Mouse (Mus musculus) testis, adult 2 months (tissue): Measurements from ENCODE around the gene Tas1r2. TPM values are rescaled to one million over a fixed set of nuclear protein-coding genes. Genes with fewer than 3 reads are reported as not detected.

Experiments used
- H3K27ac ChIP-seq: fragments of 200-500 bp; 2 replicates; pipeline ENCODE4 v1.5.1; 2012; ENCODE audit warnings: low read depth, low read length; ENCODE audit not compliant: control insufficient read depth, insufficient read depth
- H3K27me3 ChIP-seq: fragments of 200-500 bp; 2 replicates; pipeline ENCODE4 v1.6.1; 2012; ENCODE audit warnings: mild to moderate bottlenecking, low read length, moderate library complexity; ENCODE audit not compliant: control insufficient read depth, insufficient read depth
- H3K36me3 ChIP-seq: fragments of 200-500 bp; 2 replicates; pipeline ENCODE4 v1.6.1; 2012; ENCODE audit warnings: mild to moderate bottlenecking, low read length; ENCODE audit not compliant: control insufficient read depth, insufficient read depth
- H3K4me1 ChIP-seq: fragments of 200-500 bp; 2 replicates; pipeline ENCODE4 v1.6.1; 2012; ENCODE audit warnings: low read length; ENCODE audit not compliant: control insufficient read depth, insufficient read depth
- H3K4me3 ChIP-seq: fragments of 200-500 bp; 2 replicates; pipeline ENCODE4 v1.5.1; 2012; ENCODE audit warnings: low read depth, mild to moderate bottlenecking, low read length, moderate library complexity, mixed read lengths; ENCODE audit not compliant: control insufficient read depth
- CTCF ChIP-seq: fragments of 200-500 bp; IDR thresholded peaks from 2 replicates; pipeline ENCODE4 v1.5.1; 2012; ENCODE audit warnings: low read depth, mild to moderate bottlenecking, inconsistent platforms, low read length, moderate library complexity; ENCODE audit not compliant: control insufficient read depth, insufficient read depth, insufficient replicate concordance
- POLR2A ChIP-seq: fragments of 200-500 bp; IDR thresholded peaks from 2 replicates; pipeline ENCODE4 v1.6.1; 2012; ENCODE audit warnings: low read depth, mild to moderate bottlenecking, inconsistent platforms, low read length, moderate library complexity; ENCODE audit not compliant: control insufficient read depth
- polyA plus RNA-seq: library from polyadenylated mRNA; depleted of rRNA; stranded (reverse); fragments of >200 nt; gene quantifications from 2 replicates; pipeline ENCODE4 v1.2.3, GENCODE M21; 2012; rRNA removed

Tas1r2 gene
- polyA plus RNA-seq, 1 experiment, result not detected

GRCm38 (mm10) chr4:139705986-139706385 is 52.6 kb downstream of the Tas1r2 start:
- Histone ChIP-seq H3K4me1 (no peaks in the 10 kb centered on the region), H3K4me3 (no peak overlapping the region), H3K27me3 (no peaks in the 10 kb centered on the region), H3K27ac (no peak overlapping the region), H3K36me3 (no peaks in the 10 kb centered on the region)
- no peak for TF ChIP-seq POLR2A
- no peak for TF ChIP-seq CTCF

- no peaks in the 10 kb centered on the region for H3K4me1 ChIP-seq
- TF ChIP-seq CTCF, result no peak
- no peak for TF ChIP-seq POLR2A
- H3K27ac ChIP-seq, result no peak overlapping the region
- H3K27me3 ChIP-seq, result no peaks in the 10 kb centered on the region
- no peaks in the 10 kb centered on the region for H3K36me3 ChIP-seq
- H3K4me3 ChIP-seq, result no peak overlapping the region
These were observed 57.4 kb downstream of the Tas1r2 start for GRCm38 (mm10) chr4:139710467-139711334.

DNA sequence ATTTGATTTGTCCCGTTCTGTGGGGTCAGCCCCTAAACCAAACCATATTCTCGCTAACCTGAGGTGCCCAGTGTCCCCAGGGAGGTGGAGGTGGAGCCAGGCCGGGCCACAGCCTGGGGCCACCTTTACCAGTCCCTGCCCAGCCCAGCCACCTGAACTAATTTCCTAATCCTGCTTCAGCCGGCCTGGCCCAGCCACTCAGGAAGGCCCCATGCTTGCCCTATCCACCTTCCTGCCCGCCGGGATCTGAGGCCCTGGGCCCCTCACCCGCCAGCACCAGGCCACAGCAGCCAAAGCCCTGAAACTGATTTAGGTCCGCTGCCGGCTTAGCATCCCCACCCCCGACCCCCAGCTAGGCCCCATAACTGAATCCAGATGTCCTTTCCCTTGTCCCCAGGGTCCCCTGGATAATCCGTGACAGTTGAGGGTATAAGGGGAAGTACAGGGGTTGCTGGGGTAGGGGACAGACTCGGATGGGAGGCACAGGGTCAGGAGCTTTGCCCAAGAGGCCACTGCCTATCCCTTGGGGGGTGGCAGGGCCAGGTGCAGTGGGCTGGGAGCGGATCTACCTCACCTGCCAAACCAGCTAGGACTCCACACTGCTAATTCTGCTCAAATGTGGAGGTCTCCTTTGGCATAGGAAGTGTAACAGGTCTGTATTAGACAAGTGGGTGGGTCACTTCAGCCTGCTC is 62.0 kb downstream of the Tas1r2 start:
- no peak overlapping the region for H3K27ac ChIP-seq

GRCm38 (mm10) chr4:139716477-139717169 is 63.3 kb downstream of the Tas1r2 start:
- H3K27me3 ChIP-seq, result no peaks in the 10 kb centered on the region
- H3K27ac ChIP-seq, result no peak overlapping the region
- no peaks in the 10 kb centered on the region for H3K36me3 ChIP-seq
- TF ChIP-seq CTCF, result no peak
- TF ChIP-seq POLR2A, result no peak
- H3K4me3 ChIP-seq, result no peak overlapping the region
- no peaks in the 10 kb centered on the region for H3K4me1 ChIP-seq

More for the DNA sequence above, 62.0 kb downstream of the Tas1r2 start:
- Histone ChIP-seq H3K4me3 (no peak overlapping the region), H3K27me3 (no peaks in the 10 kb centered on the region), H3K4me1 (no peaks in the 10 kb centered on the region), H3K36me3 (no peaks in the 10 kb centered on the region)
- no peak for TF ChIP-seq POLR2A
- no peak for TF ChIP-seq CTCF

GRCm38 (mm10) chr4:139718978-139719377 is 65.6 kb downstream of the Tas1r2 start:
- Histone ChIP-seq H3K36me3 (no peaks in the 10 kb centered on the region), H3K4me1 (no peaks in the 10 kb centered on the region), H3K27me3 (no peaks in the 10 kb centered on the region), H3K4me3 (no peak overlapping the region), H3K27ac (no peak overlapping the region)
- TF ChIP-seq POLR2A (no peak), CTCF (no peak)

Other genes starting within 250 kb of the Tas1r2 start
- 1.2 TPM in 2 replicates for gene Iffo2, start 123.0 kb upstream of the Tas1r2 start, polyA plus RNA-seq
- gene Gm21969, start 50.4 kb upstream of the Tas1r2 start, polyA plus RNA-seq, result not detected in 2 replicates
- 7.0 and 7.2 TPM in 2 replicates for gene Aldh4a1, start 30.7 kb upstream of the Tas1r2 start, polyA plus RNA-seq
- 0.02 TPM in 1 of 2 replicates, not detected in the other for gene Pax7, start 180.0 kb downstream of the Tas1r2 start, polyA plus RNA-seq